Mouse (Mus musculus) kidney, adult 11 months (tissue): ENCODE measurements around the gene Mob1a.
"Not testable (repeated sequence)": the region's sequence is repeated elsewhere in the genome, so short reads cannot be mapped to it uniquely, and the experiment has no call there.

Experiments used
- DNase-seq: peaks from one replicate; pipeline ENCODE4 v3.0.0; 2022

Gene Mob1a

GRCm38 (mm10) chr6:83345285-83345684, 19.5 kb downstream of the Mob1a start:
- not testable (repeated sequence) for DNase-seq

GRCm38 (mm10) chr6:83347916-83348315, 22.1 kb downstream of the Mob1a start:
- DNase-seq: no peak

GRCm38 (mm10) chr6:83348873-83349272, 23.1 kb downstream of the Mob1a start, which contains the start of gene Bola3:
Gene Bola3 (plus strand): TSS chr6:83349147.
- no peak for DNase-seq

- DNase-seq: peak; percentile 83
Observed at GRCm38 (mm10) chr6:83349274-83349958, 23.6 kb downstream of the Mob1a start.

GRCm38 (mm10) chr6:83350172-83350571, 24.4 kb downstream of the Mob1a start:
- DNase-seq: no peak

- DNase-seq: no peak
Observed at GRCm38 (mm10) chr6:83350851-83351405, 25.1 kb downstream of the Mob1a start.

GRCm38 (mm10) chr6:83351490-83352160, 25.8 kb downstream of the Mob1a start:
- no peak for DNase-seq

- no peak for DNase-seq
Observed at GRCm38 (mm10) chr6:83352666-83353410, 27.0 kb downstream of the Mob1a start.

GRCm38 (mm10) chr6:83354856-83355781, 29.3 kb downstream of the Mob1a start:
- DNase-seq: peak; percentile 25

- peak; percentile 48 for DNase-seq
Observed at GRCm38 (mm10) chr6:83356569-83357138, 30.8 kb downstream of the Mob1a start.

GRCm38 (mm10) chr6:83357436-83357835, 31.6 kb downstream of the Mob1a start:
- no peak for DNase-seq

GRCm38 (mm10) chr6:83361523-83362248, 35.9 kb downstream of the Mob1a start:
- DNase-seq: no peak

- no peak for DNase-seq
Observed at GRCm38 (mm10) chr6:83363075-83363474, 37.3 kb downstream of the Mob1a start.

- DNase-seq: no peak
Observed at GRCm38 (mm10) chr6:83370316-83370965, 44.6 kb downstream of the Mob1a start.

GRCm38 (mm10) chr6:83371350-83371749, 45.5 kb downstream of the Mob1a start:
- DNase-seq: no peak

GRCm38 (mm10) chr6:83373704-83374300, 48.0 kb downstream of the Mob1a start:
- DNase-seq: no peak

GRCm38 (mm10) chr6:83381510-83382491, 56.0 kb downstream of the Mob1a start:
- no peak for DNase-seq

- DNase-seq: no peak
Observed at GRCm38 (mm10) chr6:83385569-83386090, 59.8 kb downstream of the Mob1a start.
